Mouse (Mus musculus) heart, postnatal 10 days (tissue): Measurements from ENCODE around the gene Morc2a. TPM values are rescaled to one million over a fixed set of nuclear protein-coding genes. Genes with fewer than 3 reads are reported as not detected.
"Not testable (repeated sequence)": the region's sequence is repeated elsewhere in the genome, so short reads cannot be mapped to it uniquely, and the experiment has no call there.

Source experiments
- DNase-seq, 2 experiments: peaks; one replicate each; pipeline ENCODE4 v3.0.0; 2021
- intact Hi-C: fragments of 180-260 bp; cut with DNase I; formaldehyde crosslinking; loops from one replicate; pipeline ENCODE4 v1.15.1; 2025
- total RNA-seq, 2 experiments: library from RNA; stranded (reverse); gene quantifications; 2 replicates each; pipeline ENCODE4 v1.2.3; 2021

Gene Morc2a
- total RNA-seq: 10 to 100 TPM; 28.9 to 36.8 TPM

- intact Hi-C loops: loop anchor here (5.0 kb wide), 1 partner anchor 112 kb away; no protein-coding TSS in a partner anchor
- DNase-seq: peak; percentile 97 to 98
These were observed at the start of gene Morc2a for GRCm38 (mm10) chr11:3648964-3649841. TSS of gene Morc2a (plus strand) at chr11:3649191.

DNA sequence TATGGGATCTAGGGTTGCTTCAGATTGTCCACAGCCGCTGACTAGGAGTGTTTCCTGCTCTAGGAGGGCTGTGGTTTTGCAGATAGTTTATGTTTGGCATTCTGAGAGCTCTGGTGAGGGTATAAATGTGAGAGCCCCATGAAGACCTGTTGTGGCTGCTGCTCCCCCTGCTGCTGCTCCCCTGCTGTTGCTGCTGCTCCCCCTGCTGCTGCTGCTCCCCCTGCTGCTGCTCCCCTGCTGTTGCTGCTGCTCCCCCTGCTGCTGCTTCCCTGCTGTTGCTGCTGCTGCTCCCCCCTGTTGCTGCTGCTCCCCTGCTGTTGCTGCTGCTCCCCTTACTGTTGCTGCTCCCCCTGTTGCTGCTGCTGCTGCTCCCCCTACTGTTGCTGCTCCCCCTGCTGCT, 47.0 kb upstream of the Morc2a start:
- not testable (repeated sequence) for DNase-seq
- intact Hi-C loops: loop anchor here (2.0 kb wide), 1 partner anchor 67 kb away; no protein-coding TSS in a partner anchor

DNA sequence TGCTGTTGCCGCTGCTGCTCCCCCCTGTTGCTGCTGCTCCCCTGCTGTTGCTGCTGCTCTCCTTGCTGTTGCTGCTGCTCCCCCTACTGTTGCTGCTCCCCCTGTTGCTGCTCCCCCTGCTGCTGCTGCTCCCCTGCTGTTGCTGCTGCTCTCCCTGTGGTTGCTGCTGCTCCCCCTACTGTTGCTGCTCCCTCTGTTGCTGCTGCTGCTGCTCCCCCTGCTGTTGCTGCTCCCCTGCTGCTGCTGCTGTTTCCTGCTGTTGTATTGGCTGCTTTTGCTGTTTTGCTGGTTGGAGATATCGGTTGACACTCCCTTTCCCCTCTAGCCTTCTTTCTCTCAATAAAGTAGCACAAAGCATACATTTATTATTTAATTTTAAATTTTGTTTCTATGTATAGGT, 46.3 kb upstream of the Morc2a start:
- intact Hi-C loops: not testable (repeated sequence)
- peak; percentile 41 to 43 for DNase-seq

DNA sequence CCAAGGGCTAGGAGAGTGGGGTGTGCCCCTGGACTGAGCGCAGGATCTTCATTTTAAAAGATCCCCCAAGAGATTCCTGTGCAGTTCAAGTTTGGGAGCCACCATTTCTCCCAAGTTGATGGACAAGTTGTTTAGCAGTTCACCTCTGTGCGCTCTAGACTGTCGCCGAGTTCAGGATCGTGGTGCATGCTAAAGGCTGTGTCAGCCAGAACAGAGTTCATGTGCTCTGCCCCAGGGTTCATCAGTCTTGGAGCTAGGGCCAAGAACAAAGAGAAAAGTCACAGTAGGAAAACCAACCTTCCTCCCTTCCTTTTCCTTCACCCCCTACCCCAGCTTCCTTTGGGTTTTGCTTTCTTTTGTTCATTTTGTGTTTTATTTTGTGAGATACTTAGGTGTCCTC, 42.5 kb upstream of the Morc2a start:
- intact Hi-C loops: no loop called here
- DNase-seq: no peak

- intact Hi-C loops: no loop called here
- no peak for DNase-seq
These were observed 33.4 kb upstream of the Morc2a start for GRCm38 (mm10) chr11:3615576-3615975.

- intact Hi-C loops: no loop called here
These were observed 26.2 kb upstream of the Morc2a start for GRCm38 (mm10) chr11:3622826-3623225.

DNA sequence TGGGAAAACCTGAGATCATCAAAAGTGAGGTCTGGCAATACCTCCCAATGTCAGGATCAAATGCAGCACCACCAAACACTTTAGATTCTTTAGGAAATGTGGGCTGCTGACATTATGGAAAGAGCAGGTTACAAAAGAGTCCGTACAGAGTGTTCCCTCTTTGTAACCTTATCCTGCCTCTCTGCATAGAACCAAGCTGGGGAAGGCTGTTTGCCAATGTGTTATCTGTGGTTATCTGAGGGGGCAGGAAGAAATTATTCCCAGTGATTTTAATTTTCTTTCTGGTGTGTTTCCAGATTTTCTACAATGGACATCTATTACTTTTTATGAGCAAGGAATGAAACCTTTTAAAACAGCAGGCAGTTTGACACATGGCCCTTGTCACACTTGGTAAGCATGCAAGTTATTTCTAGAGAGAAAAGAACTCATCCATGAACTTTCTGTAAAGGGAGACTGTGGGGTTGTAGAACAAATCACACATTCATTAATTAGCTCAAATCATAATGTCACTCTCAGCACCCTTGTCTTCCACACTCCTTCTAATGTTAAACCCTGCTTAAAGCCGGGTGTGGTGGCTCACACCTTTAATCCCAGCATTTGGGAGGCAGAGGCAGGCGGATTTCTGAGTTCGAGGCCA, 24.5 kb upstream of the Morc2a start:
- no peak for DNase-seq
- intact Hi-C loops: no loop called here

More at GRCm38 (mm10) chr11:3622826-3623225, 26.2 kb upstream of the Morc2a start:
- no peak for DNase-seq

GRCm38 (mm10) chr11:3628999-3629491, 19.9 kb upstream of the Morc2a start:
- DNase-seq: peak; percentile 17 to 23
- intact Hi-C loops: no loop called here

- intact Hi-C loops: loop anchor here (1.0 kb wide), 2 partner anchors 98 to 161 kb away; no protein-coding TSS in a partner anchor
- peak; percentile 38 to 43 for DNase-seq
These were observed 15.7 kb upstream of the Morc2a start for GRCm38 (mm10) chr11:3633269-3633668.

DNA sequence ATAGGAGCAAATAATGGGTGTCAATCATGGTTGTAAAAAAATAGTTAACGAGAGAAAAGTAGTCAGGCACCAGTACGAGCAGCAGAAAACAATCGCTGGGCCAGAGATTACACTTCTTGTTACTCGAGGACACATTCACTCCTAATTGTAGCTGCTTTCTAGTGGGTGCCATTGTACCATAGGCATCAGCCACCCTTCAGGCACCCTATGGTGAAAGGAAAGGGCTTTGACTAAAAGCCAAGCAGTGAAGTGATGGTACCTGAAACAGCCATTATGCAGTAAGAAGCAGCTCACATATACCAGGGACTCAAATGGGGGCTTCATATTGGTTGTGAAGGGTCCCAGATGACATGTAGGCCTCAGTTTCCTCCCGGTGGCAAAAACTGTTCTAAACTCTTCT, 1.3 kb upstream of the Morc2a start:
- intact Hi-C loops: loop anchor here (5.0 kb wide), 1 partner anchor 110 kb away; no protein-coding TSS in a partner anchor
- peak; percentile 8 to 20 for DNase-seq

GRCm38 (mm10) chr11:3648305-3648963, 557 bp upstream of the Morc2a start:
- intact Hi-C loops: loop anchor here (5.0 kb wide), 1 partner anchor 111 kb away; no protein-coding TSS in a partner anchor
- DNase-seq: peak in 1 of 2 experiments; percentile 64

- intact Hi-C loops: no loop called here
- no peak for DNase-seq
These were observed 1.1 kb downstream of the Morc2a start for GRCm38 (mm10) chr11:3650141-3650540.

DNA sequence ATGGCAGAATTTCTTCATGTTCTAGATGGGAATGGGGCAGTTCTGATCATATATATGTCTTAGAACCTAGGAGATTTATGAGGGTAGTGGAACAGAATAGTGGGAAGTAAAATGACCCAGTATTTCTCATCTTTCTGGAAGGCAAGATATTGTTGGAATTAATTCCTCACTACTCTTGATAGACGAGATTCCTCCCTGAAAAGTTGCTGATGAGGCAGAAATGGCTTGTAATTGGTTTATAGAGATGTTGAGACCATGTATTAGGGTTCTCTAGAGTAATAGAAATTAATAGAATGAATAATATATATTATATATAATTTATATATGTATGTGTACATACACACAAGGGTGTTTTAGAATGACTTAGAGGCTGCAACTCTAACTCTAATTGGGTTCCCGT, 13.0 kb downstream of the Morc2a start:
- intact Hi-C loops: no loop called here
- no peak for DNase-seq

DNA sequence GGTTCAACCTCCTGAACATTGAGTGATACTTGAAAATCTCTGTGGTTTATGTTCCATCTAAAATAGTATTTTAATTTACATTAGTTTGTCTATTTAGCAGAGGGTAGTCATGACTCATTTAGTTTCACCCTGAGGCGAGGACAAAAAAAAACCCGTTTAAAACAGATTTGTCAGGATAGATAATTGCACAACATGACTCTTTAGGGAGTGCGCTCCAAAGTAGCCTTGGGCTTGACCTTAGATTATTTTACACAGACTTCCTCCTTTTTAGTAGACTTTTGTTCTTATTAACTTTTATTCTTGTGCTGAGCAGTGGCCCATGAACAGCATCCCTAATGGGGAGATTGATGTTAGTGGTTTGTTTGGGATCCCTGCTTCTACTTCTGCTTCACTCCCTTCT, 18.5 kb downstream of the Morc2a start:
- DNase-seq: no peak
- intact Hi-C loops: no loop called here

DNA sequence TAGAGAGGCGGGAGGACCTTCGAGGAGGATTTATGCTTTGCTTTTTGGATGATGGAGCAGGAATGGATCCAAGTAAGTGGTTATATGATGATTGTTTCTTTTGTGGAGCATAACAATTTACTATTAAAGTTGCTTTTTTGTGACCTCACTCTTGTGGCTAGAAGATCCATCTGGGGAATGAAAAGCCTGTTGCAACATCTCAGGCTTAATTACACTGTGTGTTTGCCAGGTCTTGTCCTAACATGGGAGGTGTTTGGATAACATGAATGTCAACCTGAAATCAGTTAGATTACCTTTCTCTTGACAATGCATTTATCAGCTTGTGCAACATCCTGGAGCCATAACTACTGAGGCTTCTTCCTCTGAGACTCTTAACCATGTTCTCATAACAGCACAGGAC, 19.8 kb downstream of the Morc2a start:
- DNase-seq: no peak
- intact Hi-C loops: no loop called here

GRCm38 (mm10) chr11:3669849-3670248, 20.9 kb downstream of the Morc2a start:
- intact Hi-C loops: no loop called here
- no peak for DNase-seq

- intact Hi-C loops: no loop called here
- DNase-seq: no peak
These were observed 22.1 kb downstream of the Morc2a start for GRCm38 (mm10) chr11:3671000-3671628.

DNA sequence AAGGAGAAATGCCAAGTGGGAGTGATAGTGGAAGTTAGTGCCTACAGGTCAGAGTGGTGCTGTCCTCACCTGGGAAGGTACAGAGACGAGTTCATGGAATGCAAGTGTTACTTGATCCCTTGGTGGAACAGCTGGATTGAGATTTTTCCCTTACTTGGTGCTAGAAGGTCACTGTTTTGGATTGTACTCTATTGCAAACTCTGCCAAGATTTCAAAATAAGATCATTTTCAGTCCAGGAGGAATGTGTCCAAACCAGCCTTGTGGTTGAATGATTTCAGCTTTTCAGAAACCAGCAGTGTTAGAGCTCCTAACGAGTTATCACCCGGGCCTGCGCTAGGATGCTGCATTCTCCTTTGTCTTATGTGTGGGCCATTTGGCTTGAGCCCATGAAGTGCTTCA, 25.6 kb downstream of the Morc2a start:
- intact Hi-C loops: no loop called here
- no peak for DNase-seq

DNA sequence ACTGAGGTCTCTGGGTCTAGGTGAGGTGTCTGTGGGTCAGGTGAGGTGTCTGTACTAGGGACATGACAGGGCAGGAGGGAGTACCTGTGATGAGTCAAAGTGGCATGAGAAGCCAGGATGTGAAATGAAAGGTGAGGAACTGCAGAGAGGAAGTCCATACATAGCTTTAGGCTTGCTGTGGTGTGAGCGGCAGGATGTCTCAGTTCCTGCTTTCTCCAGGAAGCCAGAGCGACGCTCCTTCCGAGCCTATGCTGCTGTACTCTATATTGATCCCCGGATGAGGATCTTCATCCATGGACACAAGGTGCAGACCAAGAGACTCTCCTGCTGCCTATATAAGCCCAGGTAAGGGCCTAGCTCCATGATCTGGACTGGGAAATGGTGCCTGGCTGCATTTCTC, 27.4 kb downstream of the Morc2a start:
- intact Hi-C loops: no loop called here
- no peak for DNase-seq

DNA sequence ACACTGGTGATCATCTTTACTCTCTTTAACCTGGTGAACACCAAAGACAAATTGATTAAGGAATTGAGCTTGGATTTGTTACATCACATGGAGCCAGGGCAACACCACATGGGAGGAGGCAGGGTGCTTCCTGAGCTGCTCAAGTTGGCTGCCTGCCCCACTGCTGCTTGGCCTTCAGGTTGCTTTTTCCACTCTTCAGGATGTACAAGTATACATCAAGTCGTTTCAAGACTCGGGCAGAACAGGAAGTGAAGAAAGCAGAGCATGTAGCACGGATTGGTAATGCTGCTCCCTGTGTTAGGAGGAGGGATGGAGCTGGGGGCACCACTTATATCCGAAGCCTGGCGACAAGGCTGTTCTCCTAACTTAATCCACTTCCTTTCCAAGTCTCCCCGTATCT, 28.2 kb downstream of the Morc2a start:
- DNase-seq: no peak
- intact Hi-C loops: no loop called here

DNA sequence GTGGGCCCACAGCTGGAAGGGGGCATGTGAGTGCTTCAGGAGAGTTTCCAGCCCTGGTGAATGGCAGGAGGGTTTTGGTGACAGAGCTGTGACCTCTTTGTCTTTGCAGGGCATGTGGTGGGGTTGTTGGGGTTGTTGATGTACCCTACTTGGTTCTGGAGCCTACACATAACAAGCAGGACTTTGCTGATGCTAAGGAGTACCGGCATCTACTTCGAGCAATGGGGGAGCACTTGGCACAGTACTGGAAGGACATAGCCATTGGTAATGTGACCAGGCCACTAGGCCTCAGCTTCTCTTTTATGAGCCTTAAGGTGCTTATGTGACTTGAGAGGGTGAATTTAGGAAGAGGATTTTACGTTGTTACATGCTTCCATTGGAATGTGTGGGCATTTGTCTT, 30.8 kb downstream of the Morc2a start:
- DNase-seq: no peak
- intact Hi-C loops: no loop called here
